Mouse (Mus musculus): Measurements from ENCODE around the gene Cnot3. TPM values are rescaled to one million over a fixed set of nuclear protein-coding genes. Genes with fewer than 3 reads are reported as not detected.

Cnot3 gene
- polyA plus RNA-seq, 1 experiment from 2014 or later, result 30.0 TPM

- Histone ChIP-seq H3K27ac (ENCODE audit: low read depth, low read length) (no peak overlapping the region), H3K4me3 (ENCODE audit: low read length) (no peak overlapping the region), H3K4me1 (ENCODE audit: control insufficient read depth, insufficient read depth, low read depth, low read length) (peaks cover 16% of the 10 kb centered on the region), H3K4me2 (ENCODE audit: low read length) (peak overlapping the region; percentile 13; the same call in 1 of the 2 replicates), H3K36me3 (ENCODE audit: control insufficient read depth, insufficient read depth, low read length) (peaks cover 5% of the 10 kb centered on the region; the same call in 1 of the 2 replicates), H3K9ac (ENCODE audit: low read depth, low read length) (no peak overlapping the region), H3K9me3 (ENCODE audit: control insufficient read depth, low read length) (no peaks in the 10 kb centered on the region), H3K27me3 (replicated peaks; ENCODE audit: control insufficient read depth, insufficient read depth, low read length) (no peaks in the 10 kb centered on the region)
- ATAC-seq, result no peak
- whole genome bisulfite sequencing, result 21% methylated on average over 14 of the region's 14 CpGs
These were observed 21.9 kb downstream of the Cnot3 start for GRCm38 (mm10) chr7:3666921-3667391.

GRCm38 (mm10) chr7:3674507-3675227 lies 29.6 kb downstream of the Cnot3 start:
- WGBS, result 71% methylated on average over 10 of the region's 10 CpGs
- Histone ChIP-seq H3K36me3 (ENCODE audit: control insufficient read depth, insufficient read depth, low read length) (peaks cover 2% of the 10 kb centered on the region; the same call in 1 of the 2 replicates), H3K4me2 (ENCODE audit: low read length) (no peak overlapping the region), H3K27me3 (replicated peaks; ENCODE audit: control insufficient read depth, insufficient read depth, low read length) (no peaks in the 10 kb centered on the region), H3K9ac (ENCODE audit: low read depth, low read length) (no peak overlapping the region), H3K27ac (ENCODE audit: low read depth, low read length) (no peak overlapping the region), H3K4me3 (ENCODE audit: low read length) (no peak overlapping the region), H3K9me3 (ENCODE audit: control insufficient read depth, low read length) (no peaks in the 10 kb centered on the region), H3K4me1 (ENCODE audit: control insufficient read depth, insufficient read depth, low read depth, low read length) (no peaks in the 10 kb centered on the region)
- ATAC-seq, result peak; percentile 84

DNA sequence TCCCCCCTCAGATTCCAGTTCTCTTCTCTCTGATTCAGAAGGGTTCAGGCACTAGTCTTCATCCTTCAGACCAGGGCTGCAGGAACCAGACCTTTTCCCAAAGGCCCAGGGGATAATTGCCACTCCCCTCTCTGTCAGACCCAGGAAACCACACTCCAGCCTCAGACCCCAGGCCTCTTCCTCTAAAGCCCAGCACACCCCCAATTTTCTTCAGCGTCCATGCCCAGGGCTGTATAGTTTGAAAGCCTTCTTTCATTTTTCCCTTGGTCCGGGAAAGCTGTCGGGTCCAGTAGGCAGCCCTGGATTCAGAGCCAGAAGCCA lies 30.1 kb downstream of the Cnot3 start:
- 82% methylated on average over 3 of the region's 3 CpGs for WGBS
- Histone ChIP-seq H3K9me3 (ENCODE audit: control insufficient read depth, low read length) (no peaks in the 10 kb centered on the region), H3K4me1 (ENCODE audit: control insufficient read depth, insufficient read depth, low read depth, low read length) (no peaks in the 10 kb centered on the region), H3K36me3 (ENCODE audit: control insufficient read depth, insufficient read depth, low read length) (peaks cover 2% of the 10 kb centered on the region; the same call in 1 of the 2 replicates), H3K9ac (ENCODE audit: low read depth, low read length) (no peak overlapping the region), H3K27me3 (replicated peaks; ENCODE audit: control insufficient read depth, insufficient read depth, low read length) (no peaks in the 10 kb centered on the region), H3K4me3 (ENCODE audit: low read length) (no peak overlapping the region), H3K27ac (ENCODE audit: low read depth, low read length) (no peak overlapping the region), H3K4me2 (ENCODE audit: low read length) (no peak overlapping the region)
- 0 out of 2 replicates have a peak, but pooled peaks have one; percentile 1 for ATAC-seq

- ATAC-seq, result no peak
- Histone ChIP-seq H3K9ac (ENCODE audit: low read depth, low read length) (no peak overlapping the region), H3K36me3 (ENCODE audit: control insufficient read depth, insufficient read depth, low read length) (no peaks in the 10 kb centered on the region; the same call in 1 of the 2 replicates), H3K4me2 (ENCODE audit: low read length) (no peak overlapping the region), H3K27ac (ENCODE audit: low read depth, low read length) (no peak overlapping the region), H3K27me3 (replicated peaks; ENCODE audit: control insufficient read depth, insufficient read depth, low read length) (no peaks in the 10 kb centered on the region), H3K9me3 (ENCODE audit: control insufficient read depth, low read length) (no peaks in the 10 kb centered on the region), H3K4me1 (ENCODE audit: control insufficient read depth, insufficient read depth, low read depth, low read length) (no peaks in the 10 kb centered on the region), H3K4me3 (ENCODE audit: low read length) (no peak overlapping the region)
- 86% methylated on average over 12 of the region's 12 CpGs for WGBS
These were observed 31.3 kb downstream of the Cnot3 start for GRCm38 (mm10) chr7:3676371-3676770.

DNA sequence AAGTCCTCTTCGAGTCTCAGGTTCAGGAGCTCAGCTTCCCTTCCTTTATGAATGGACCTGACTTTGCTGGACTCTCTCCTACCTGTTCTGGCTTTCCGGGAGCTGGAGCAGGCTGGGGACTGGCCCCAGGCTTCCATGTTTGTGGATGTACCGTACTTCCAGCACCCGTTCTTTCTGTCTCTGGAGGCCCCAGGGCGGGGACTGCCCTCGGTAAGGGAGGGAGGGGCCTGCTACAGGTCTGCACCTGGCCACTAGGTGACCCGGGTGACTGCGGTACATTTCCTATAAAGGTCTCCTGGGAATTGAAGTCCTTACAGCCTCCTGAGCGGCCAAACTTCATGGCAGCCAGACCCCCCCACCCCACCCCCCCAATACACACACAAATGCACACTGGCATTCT lies 32.3 kb downstream of the Cnot3 start, which contains the start of gene Tmc4:
Gene Tmc4 (minus strand): TSS at position 212 of the 400 bp plus-strand sequence.
- H3K36me3 ChIP-seq (ENCODE audit: control insufficient read depth, insufficient read depth, low read length), result peaks cover 2% of the 10 kb centered on the region; the same call in 1 of the 2 replicates
- 48% methylated on average over 9 of the region's 9 CpGs for WGBS
- no peak for ATAC-seq
- H3K4me2 ChIP-seq (ENCODE audit: low read length), result no peak within 1 kb of the TSS
- no peak within 1 kb of the TSS for H3K4me3 ChIP-seq (ENCODE audit: low read length)
- no peaks in the 10 kb centered on the region for H3K27me3 ChIP-seq (replicated peaks; ENCODE audit: control insufficient read depth, insufficient read depth, low read length)
- H3K9me3 ChIP-seq (ENCODE audit: control insufficient read depth, low read length), result no peaks in the 10 kb centered on the region
- H3K4me1 ChIP-seq (ENCODE audit: control insufficient read depth, insufficient read depth, low read depth, low read length), result no peaks in the 10 kb centered on the region
- H3K9ac ChIP-seq (ENCODE audit: low read depth, low read length), result no peak within 1 kb of the TSS
- H3K27ac ChIP-seq (ENCODE audit: low read depth, low read length), result no peak within 1 kb of the TSS

DNA sequence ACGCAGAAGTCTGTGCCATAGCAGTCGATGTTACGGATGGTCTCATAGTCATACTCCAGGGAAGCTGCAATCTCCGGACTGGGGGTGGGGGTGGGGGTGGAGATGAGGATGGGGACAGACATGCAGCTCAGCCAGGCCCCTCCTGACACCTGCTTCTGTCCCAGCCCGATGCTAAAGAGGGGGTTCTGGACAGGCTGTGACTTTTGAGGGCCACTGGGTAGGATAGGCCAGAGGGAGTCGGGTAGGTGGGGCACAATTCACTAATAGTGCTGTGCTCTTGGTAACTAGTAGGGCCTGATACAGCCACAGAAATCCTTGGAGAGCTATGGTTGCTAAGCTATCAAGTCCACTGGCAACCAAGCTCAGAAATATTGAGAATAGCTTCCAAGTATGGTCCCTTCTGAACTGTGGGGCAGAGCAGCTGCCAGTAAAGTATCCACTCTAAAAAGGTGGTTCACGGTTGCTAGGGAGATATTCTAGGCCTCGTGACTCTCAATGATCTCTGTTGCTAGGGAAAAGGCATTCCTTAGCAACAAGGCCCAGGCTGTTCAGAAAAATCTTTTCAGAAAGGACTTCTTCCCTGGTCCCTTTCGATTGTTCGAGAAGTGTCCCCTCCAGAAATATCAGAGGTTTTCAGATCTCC lies 39.0 kb downstream of the Cnot3 start:
- 47% methylated on average over 10 of the region's 10 CpGs for WGBS
- H3K36me3 ChIP-seq (ENCODE audit: control insufficient read depth, insufficient read depth, low read length), result peaks cover 15% of the 10 kb centered on the region; the same call in 1 of the 2 replicates
- H3K9me3 ChIP-seq (ENCODE audit: control insufficient read depth, low read length), result no peaks in the 10 kb centered on the region

DNA sequence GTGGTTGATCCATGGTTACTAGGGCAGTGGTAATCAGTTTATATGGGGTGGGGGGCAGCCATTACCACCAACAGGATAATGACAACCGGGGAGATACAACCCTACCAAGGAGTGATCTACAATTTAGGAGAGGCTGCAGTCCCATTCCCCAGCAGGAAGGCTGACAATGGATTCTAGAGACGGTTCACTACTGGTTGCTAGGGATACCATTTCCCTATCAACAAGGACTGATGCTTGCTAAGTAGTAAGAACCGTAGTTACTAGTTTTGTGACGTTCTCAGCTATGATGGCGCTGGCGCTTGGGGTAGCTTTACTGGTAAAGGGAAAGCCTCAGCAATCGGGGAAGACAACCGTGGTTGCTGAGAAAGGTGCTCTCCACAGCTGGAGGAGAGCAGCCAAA lies 39.6 kb downstream of the Cnot3 start:
- peaks cover 15% of the 10 kb centered on the region; the same call in 1 of the 2 replicates for H3K36me3 ChIP-seq (ENCODE audit: control insufficient read depth, insufficient read depth, low read length)
- H3K27ac ChIP-seq (ENCODE audit: low read depth, low read length), result peak overlapping the region; percentile 73
- WGBS, result 58% methylated on average over 8 of the region's 8 CpGs
- H3K4me2 ChIP-seq (ENCODE audit: low read length), result no peak overlapping the region
- H3K27me3 ChIP-seq (replicated peaks; ENCODE audit: control insufficient read depth, insufficient read depth, low read length), result no peaks in the 10 kb centered on the region
- H3K9ac ChIP-seq (ENCODE audit: low read depth, low read length), result no peak overlapping the region
- ATAC-seq, result peak; percentile 25
- no peaks in the 10 kb centered on the region for H3K9me3 ChIP-seq (ENCODE audit: control insufficient read depth, low read length)
- no peak overlapping the region for H3K4me3 ChIP-seq (ENCODE audit: low read length)
- peaks cover 10% of the 10 kb centered on the region for H3K4me1 ChIP-seq (ENCODE audit: control insufficient read depth, insufficient read depth, low read depth, low read length)

More for the DNA sequence above, 39.0 kb downstream of the Cnot3 start:
- Histone ChIP-seq H3K4me2 (ENCODE audit: low read length) (no peak overlapping the region), H3K4me3 (ENCODE audit: low read length) (no peak overlapping the region), H3K9ac (ENCODE audit: low read depth, low read length) (peak overlapping the region; percentile 35), H3K4me1 (ENCODE audit: control insufficient read depth, insufficient read depth, low read depth, low read length) (peaks cover 10% of the 10 kb centered on the region), H3K27ac (ENCODE audit: low read depth, low read length) (peak overlapping the region; percentile 73), H3K27me3 (replicated peaks; ENCODE audit: control insufficient read depth, insufficient read depth, low read length) (no peaks in the 10 kb centered on the region)
- peak; percentile 78 for ATAC-seq

DNA sequence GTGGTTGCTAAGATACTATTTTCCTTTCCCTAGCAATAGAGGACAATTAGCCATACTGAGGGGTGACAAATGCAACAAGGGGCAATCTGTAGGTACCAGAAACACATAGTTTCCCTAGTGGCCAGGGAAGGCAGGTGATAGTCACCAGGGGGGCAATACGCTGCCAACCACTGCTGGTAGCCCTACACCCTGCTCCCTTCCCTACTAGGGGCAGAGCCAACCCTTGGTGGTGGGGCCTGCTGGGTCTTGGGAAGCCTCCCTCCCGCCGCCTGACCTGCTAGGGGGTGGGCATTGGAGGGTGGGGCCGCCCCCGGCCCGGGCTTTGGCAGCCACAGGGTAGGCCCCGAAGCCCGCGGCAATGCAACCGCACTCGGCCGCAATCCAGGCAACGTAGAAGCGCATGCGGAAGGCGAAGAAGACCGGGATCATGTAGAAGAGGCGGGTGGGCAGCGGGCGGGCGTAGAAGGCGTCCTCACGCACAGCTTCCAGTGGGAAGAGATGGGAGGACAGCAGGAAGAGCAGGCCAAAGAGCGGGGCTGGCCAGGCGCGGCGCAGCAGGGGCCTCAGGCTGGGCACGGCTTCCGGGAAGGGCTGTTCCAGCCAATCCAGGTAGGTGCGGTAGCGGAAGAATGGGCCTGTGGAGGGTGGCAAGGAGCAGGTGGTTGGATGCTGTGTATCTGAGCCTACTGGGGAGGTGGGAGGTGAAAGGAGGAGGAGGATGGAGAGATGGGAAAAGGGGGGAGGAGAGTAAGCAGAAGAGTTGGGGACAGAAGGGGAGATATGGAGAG lies 40.5 kb downstream of the Cnot3 start:
- 77% methylated on average over 31 of the region's 31 CpGs for WGBS
- Histone ChIP-seq H3K4me3 (ENCODE audit: low read length) (no peak overlapping the region), H3K9me3 (ENCODE audit: control insufficient read depth, low read length) (no peaks in the 10 kb centered on the region), H3K36me3 (ENCODE audit: control insufficient read depth, insufficient read depth, low read length) (peaks cover 15% of the 10 kb centered on the region; the same call in 1 of the 2 replicates), H3K27me3 (replicated peaks; ENCODE audit: control insufficient read depth, insufficient read depth, low read length) (no peaks in the 10 kb centered on the region), H3K9ac (ENCODE audit: low read depth, low read length) (0 out of 2 replicates have a peak overlapping the region, but pooled peaks have one; percentile 4), H3K27ac (ENCODE audit: low read depth, low read length) (peak overlapping the region; percentile 19; the same call in 1 of the 2 replicates), H3K4me2 (ENCODE audit: low read length) (no peak overlapping the region), H3K4me1 (ENCODE audit: control insufficient read depth, insufficient read depth, low read depth, low read length) (peaks cover 10% of the 10 kb centered on the region)
- ATAC-seq, result no peak

All from hindbrain, embryonic 16.5 days (tissue).